Mouse (Mus musculus): ENCODE results near the gene Wasf3. TPM values are rescaled to one million over a fixed set of nuclear protein-coding genes. Genes with fewer than 3 reads are reported as not detected.
"Not testable (repeated sequence)": the region's sequence is repeated elsewhere in the genome, so short reads cannot be mapped to it uniquely, and the experiment has no call there.

The Wasf3 gene
- total and polyA plus RNA-seq, 3 experiments: 0.05 TPM; not detected in 2

DNA sequence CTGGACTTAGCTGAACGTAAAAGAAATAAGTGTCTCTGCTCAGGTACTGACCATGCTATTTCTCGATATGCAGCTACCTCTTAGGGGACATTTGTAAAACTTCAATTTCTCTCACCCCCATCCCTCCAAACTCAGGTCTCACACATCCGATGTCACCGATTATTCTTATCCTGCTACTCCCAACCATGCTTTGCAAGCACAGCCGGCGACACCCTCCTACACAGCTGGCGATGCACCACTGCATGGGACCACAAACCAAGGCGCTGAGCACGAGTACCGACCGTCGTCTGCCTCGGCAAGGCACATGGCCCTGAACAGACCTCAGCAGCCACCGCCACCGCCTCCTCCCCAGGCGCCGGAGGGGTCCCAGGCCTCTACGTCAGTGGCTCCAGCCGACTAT is 81.9 kb downstream of the Wasf3 start:
- ATAC-seq (ENCODE audit: extremely low read depth, insufficient number of reproducible peaks, low FRiP score, poor library complexity, severe bottlenecking): no peak
- no peak for DNase-seq (ENCODE audit: low spot score)
- Histone ChIP-seq H3K4me1 (ENCODE audit: insufficient read depth, low read depth, low read length) (no peaks in the 10 kb centered on the region), H3K4me3 (ENCODE audit: low read depth, low read length) (no peak overlapping the region), H3K27me3 (ENCODE audit: insufficient read depth, low read length) (no peaks in the 10 kb centered on the region), H3K36me3 (replicated peaks) (no peaks in the 10 kb centered on the region), H3K9me3 (replicated peaks) (peaks cover 34% of the 10 kb centered on the region)
- no peak for TF ChIP-seq CTCF (IDR thresholded peaks at IDR 0.05; ENCODE audit: low read depth, low read length)
- TF ChIP-seq GATA1 (IDR thresholded peaks at IDR 0.05; ENCODE audit: borderline replicate concordance, low read length): no peak

DNA sequence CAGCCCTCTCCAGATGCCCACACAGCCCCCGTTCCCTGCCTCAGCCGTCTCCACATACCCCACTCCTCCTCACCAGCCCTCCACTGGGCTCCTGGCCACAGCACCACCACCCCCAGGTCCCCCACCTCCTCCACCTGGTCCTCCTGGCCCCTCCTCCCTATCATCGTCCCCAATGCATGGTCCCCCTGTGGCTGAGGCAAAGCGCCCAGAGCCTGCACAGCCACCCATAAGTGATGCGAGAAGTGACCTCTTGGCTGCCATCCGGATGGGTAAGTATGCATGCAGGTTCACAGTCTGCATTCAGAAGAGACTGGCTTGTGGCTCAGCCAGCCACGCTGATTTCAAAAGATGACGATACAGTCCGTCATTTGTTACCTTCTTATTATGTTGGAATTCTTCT is 83.5 kb downstream of the Wasf3 start:
- TF ChIP-seq CTCF (IDR thresholded peaks at IDR 0.05; ENCODE audit: low read depth, low read length) (no peak), GATA1 (IDR thresholded peaks at IDR 0.05; ENCODE audit: borderline replicate concordance, low read length) (no peak), TAL1 (conservative IDR thresholded peaks at IDR 0.05; ENCODE audit: low read depth, low read length) (no peak), POLR2AphosphoS5 (IDR thresholded peaks at IDR 0.05; ENCODE audit: insufficient replicate concordance, low read depth, low read length) (no peak), GATA2 (IDR thresholded peaks at IDR 0.05; ENCODE audit: borderline replicate concordance, low read depth, low read length) (no peak)
- H3K36me3 ChIP-seq (replicated peaks): no peaks in the 10 kb centered on the region
- DNase-seq (ENCODE audit: low spot score): no peak
- no peaks in the 10 kb centered on the region for H3K4me1 ChIP-seq (ENCODE audit: insufficient read depth, low read depth, low read length)
- ATAC-seq (ENCODE audit: extremely low read depth, insufficient number of reproducible peaks, low FRiP score, poor library complexity, severe bottlenecking): no peak
- peaks cover 37% of the 10 kb centered on the region for H3K9me3 ChIP-seq (replicated peaks)
- no peaks in the 10 kb centered on the region for H3K27me3 ChIP-seq (ENCODE audit: insufficient read depth, low read length)
- H3K4me3 ChIP-seq (ENCODE audit: low read depth, low read length): no peak overlapping the region; the same call in 1 of the 2 replicates

DNA sequence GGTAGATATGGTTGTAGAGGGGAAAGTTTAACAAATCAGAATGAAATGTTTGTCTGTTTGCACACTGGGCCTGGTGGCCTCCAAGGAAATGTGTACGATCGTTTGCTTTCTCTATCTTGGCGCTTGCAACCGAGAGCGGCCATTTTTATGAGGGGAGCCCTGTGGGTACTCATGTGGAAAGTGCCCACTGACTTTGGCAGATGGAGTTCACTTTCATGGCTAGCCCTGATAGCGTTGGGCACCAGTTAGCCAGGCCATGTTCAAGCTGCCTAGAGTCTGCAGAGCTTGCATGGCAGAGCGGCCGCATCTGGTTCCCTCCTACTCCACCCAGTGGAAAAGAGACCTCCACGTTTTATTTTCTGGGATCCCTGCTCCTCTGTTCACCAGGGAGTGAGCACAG is 86.0 kb downstream of the Wasf3 start:
- H3K4me1 ChIP-seq (ENCODE audit: insufficient read depth, low read depth, low read length): no peaks in the 10 kb centered on the region
- H3K36me3 ChIP-seq (replicated peaks): no peaks in the 10 kb centered on the region
- ATAC-seq (ENCODE audit: extremely low read depth, insufficient number of reproducible peaks, low FRiP score, poor library complexity, severe bottlenecking): no peak
- no peak for TF ChIP-seq GATA1 (IDR thresholded peaks at IDR 0.05; ENCODE audit: borderline replicate concordance, low read length)
- TF ChIP-seq GATA2 (IDR thresholded peaks at IDR 0.05; ENCODE audit: borderline replicate concordance, low read depth, low read length): no peak
- TF ChIP-seq CTCF (IDR thresholded peaks at IDR 0.05; ENCODE audit: low read depth, low read length): no peak
- no peak for TF ChIP-seq POLR2AphosphoS5 (IDR thresholded peaks at IDR 0.05; ENCODE audit: insufficient replicate concordance, low read depth, low read length)
- no peak for TF ChIP-seq TAL1 (conservative IDR thresholded peaks at IDR 0.05; ENCODE audit: low read depth, low read length)
- no peak overlapping the region for H3K4me3 ChIP-seq (ENCODE audit: low read depth, low read length)
- DNase-seq (ENCODE audit: low spot score): no peak
- H3K27me3 ChIP-seq (ENCODE audit: insufficient read depth, low read length): no peaks in the 10 kb centered on the region
- peaks cover 30% of the 10 kb centered on the region for H3K9me3 ChIP-seq (replicated peaks)

DNA sequence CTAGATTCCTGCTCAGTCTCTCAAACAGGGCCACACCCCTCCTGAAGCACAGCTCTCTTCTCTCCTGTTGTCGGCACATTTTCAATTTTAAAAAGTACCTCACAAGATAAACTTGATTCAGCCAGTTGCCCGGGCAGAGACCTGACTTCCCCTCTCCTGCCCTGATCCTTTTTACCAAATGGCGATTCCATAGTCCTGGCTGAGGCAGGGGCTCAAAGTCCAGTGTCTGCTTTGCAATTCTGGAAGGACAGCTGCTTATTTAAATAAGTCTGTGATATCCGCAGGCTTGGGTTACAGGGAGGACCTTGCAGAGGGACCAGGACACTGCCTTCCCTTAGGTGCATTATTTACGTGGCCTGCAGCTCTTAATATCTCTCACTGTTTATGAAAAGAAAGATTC is 86.5 kb downstream of the Wasf3 start:
- DNase-seq (ENCODE audit: low spot score): no peak
- H3K36me3 ChIP-seq (replicated peaks): no peaks in the 10 kb centered on the region
- H3K4me3 ChIP-seq (ENCODE audit: low read depth, low read length): no peak overlapping the region
- peaks cover 30% of the 10 kb centered on the region for H3K9me3 ChIP-seq (replicated peaks)
- no peaks in the 10 kb centered on the region for H3K27me3 ChIP-seq (ENCODE audit: insufficient read depth, low read length)
- no peak for ATAC-seq (ENCODE audit: extremely low read depth, insufficient number of reproducible peaks, low FRiP score, poor library complexity, severe bottlenecking)
- no peak for TF ChIP-seq POLR2AphosphoS5 (IDR thresholded peaks at IDR 0.05; ENCODE audit: insufficient replicate concordance, low read depth, low read length)
- no peak for TF ChIP-seq TAL1 (conservative IDR thresholded peaks at IDR 0.05; ENCODE audit: low read depth, low read length)
- TF ChIP-seq CTCF (IDR thresholded peaks at IDR 0.05; ENCODE audit: low read depth, low read length): no peak
- TF ChIP-seq GATA2 (IDR thresholded peaks at IDR 0.05; ENCODE audit: borderline replicate concordance, low read depth, low read length): no peak
- no peak for TF ChIP-seq GATA1 (IDR thresholded peaks at IDR 0.05; ENCODE audit: borderline replicate concordance, low read length)
- no peaks in the 10 kb centered on the region for H3K4me1 ChIP-seq (ENCODE audit: insufficient read depth, low read depth, low read length)

DNA sequence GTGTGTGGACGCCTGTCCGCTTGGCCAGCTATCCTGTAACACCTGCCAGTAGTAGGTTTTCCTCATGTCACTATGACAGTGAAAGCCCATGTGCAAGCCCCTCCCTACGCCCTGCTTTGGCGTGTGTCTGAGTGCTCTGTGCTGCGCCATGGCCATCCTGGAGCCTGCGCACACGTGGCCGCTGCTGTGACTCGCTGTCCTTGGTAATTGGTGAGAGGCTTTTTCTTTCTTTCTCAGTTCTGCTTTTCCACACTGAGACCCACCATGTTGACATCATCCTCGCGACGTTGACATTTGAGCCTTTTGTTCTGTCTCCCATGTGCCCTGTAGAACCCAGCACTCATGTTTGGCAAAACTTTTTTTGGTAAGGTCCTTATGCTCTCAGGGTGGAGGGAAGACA is 87.0 kb downstream of the Wasf3 start:
- Histone ChIP-seq H3K4me1 (ENCODE audit: insufficient read depth, low read depth, low read length) (no peaks in the 10 kb centered on the region), H3K27me3 (ENCODE audit: insufficient read depth, low read length) (no peaks in the 10 kb centered on the region), H3K36me3 (replicated peaks) (no peaks in the 10 kb centered on the region), H3K9me3 (replicated peaks) (peaks cover 28% of the 10 kb centered on the region), H3K4me3 (ENCODE audit: low read depth, low read length) (no peak overlapping the region)
- no peak for ATAC-seq (ENCODE audit: extremely low read depth, insufficient number of reproducible peaks, low FRiP score, poor library complexity, severe bottlenecking)
- no peak for DNase-seq (ENCODE audit: low spot score)
- TF ChIP-seq GATA1 (IDR thresholded peaks at IDR 0.05; ENCODE audit: borderline replicate concordance, low read length) (no peak), TAL1 (conservative IDR thresholded peaks at IDR 0.05; ENCODE audit: low read depth, low read length) (no peak), POLR2AphosphoS5 (IDR thresholded peaks at IDR 0.05; ENCODE audit: insufficient replicate concordance, low read depth, low read length) (no peak), GATA2 (IDR thresholded peaks at IDR 0.05; ENCODE audit: borderline replicate concordance, low read depth, low read length) (no peak), CTCF (IDR thresholded peaks at IDR 0.05; ENCODE audit: low read depth, low read length) (no peak)

DNA sequence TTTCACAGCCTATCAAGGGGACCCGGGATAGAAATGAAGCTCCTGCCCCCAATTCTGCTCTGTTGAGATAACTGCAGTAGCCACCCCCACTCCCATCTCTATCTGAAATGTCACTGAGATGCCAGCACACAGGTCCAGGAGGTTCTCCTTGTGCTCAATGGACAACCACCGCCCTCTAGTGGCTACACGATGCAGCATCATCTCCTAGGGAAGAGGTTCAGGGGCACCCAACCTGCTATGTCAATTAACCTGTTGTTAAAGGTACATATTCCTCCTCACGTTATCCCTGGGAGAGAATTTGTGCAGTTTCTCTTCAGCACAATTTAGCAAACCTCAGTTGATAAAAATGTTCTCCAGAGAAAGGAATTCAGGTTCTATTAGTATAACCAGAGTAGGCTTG is 94.8 kb downstream of the Wasf3 start:
- DNase-seq (ENCODE audit: low spot score); H3K4me3 ChIP-seq (ENCODE audit: low read depth, low read length); H3K9me3 ChIP-seq (replicated peaks); ATAC-seq (ENCODE audit: extremely low read depth, insufficient number of reproducible peaks, low FRiP score, poor library complexity, severe bottlenecking); H3K27me3 ChIP-seq (ENCODE audit: insufficient read depth, low read length); H3K4me1 ChIP-seq (ENCODE audit: insufficient read depth, low read depth, low read length); H3K36me3 ChIP-seq (replicated peaks): not testable (repeated sequence)

DNA sequence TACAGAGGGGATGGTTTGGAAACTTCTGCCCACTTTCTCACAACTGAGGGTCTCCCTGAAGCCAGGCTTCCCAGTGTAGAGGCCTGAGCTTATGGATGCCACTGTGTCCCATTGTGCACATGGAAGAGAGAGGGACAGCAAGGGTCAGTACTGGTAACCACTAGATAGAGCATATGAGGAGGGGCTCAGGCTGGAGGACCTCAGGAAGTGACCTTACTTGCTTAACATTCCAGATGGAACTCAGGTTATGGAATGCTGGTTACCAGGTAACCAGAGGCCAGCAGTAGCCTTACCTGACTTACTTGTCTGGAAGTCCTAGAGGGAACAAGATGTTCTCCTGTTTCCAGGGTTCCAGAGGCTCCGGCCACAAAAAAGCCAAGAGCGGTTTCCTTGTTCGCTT is 96.9 kb downstream of the Wasf3 start, which contains the start of gene Gm6408:
TSS of gene Gm6408 (plus strand) at position 301 of the 400 bp plus-strand sequence.
- not testable (repeated sequence) for H3K36me3 ChIP-seq (replicated peaks); H3K9me3 ChIP-seq (replicated peaks); H3K27me3 ChIP-seq (ENCODE audit: insufficient read depth, low read length); DNase-seq (ENCODE audit: low spot score); H3K4me3 ChIP-seq (ENCODE audit: low read depth, low read length); H3K4me1 ChIP-seq (ENCODE audit: insufficient read depth, low read depth, low read length); ATAC-seq (ENCODE audit: extremely low read depth, insufficient number of reproducible peaks, low FRiP score, poor library complexity, severe bottlenecking)

DNA sequence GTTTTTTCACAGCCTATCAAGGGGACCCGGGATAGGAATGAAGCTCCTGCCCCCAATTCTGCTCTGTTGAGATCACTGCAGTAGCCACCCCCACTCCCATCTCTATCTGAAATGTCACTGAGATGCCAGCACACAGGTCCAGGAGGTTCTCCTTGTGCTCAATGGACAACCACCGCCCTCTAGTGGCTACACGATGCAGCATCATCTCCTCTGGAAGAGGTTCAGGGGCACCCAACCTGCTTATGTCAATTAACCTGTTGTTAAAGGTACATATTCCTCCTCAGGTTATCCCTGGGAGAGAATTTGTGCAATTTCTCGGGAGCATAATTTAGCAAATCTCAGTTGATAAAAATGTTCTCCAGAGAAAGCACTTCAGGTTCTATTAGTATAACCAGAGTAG is 104.2 kb downstream of the Wasf3 start:
- DNase-seq (ENCODE audit: low spot score); ATAC-seq (ENCODE audit: extremely low read depth, insufficient number of reproducible peaks, low FRiP score, poor library complexity, severe bottlenecking): not testable (repeated sequence)

DNA sequence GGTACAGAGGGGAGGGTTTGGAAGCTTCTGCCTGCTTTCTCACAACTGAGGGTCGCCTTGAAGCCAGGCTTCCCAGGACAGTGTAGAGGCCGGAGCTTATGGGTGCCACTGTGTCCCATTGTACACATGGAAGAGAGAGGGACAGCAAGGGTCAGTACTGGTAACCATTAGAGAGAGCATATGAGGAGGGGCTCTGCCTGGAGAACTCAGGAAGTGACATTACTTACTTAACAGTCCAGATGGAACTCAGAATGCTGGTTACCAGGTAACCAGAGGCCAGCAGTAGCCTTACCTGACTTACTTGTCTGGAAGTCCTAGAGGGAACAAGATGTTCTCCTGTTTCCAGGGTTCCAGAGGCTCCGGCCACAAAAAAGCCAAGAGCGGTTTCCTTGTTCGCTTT is 106.3 kb downstream of the Wasf3 start, which contains the start of gene Gm6370:
TSS of gene Gm6370 (plus strand) at position 301 of the 400 bp plus-strand sequence.
- not testable (repeated sequence) for ATAC-seq (ENCODE audit: extremely low read depth, insufficient number of reproducible peaks, low FRiP score, poor library complexity, severe bottlenecking); H3K4me1 ChIP-seq (ENCODE audit: insufficient read depth, low read depth, low read length); DNase-seq (ENCODE audit: low spot score); H3K27me3 ChIP-seq (ENCODE audit: insufficient read depth, low read length); H3K9me3 ChIP-seq (replicated peaks); H3K4me3 ChIP-seq (ENCODE audit: low read depth, low read length); H3K36me3 ChIP-seq (replicated peaks)

More for the DNA sequence above, 104.2 kb downstream of the Wasf3 start:
- H3K36me3 ChIP-seq (replicated peaks); H3K9me3 ChIP-seq (replicated peaks); H3K4me1 ChIP-seq (ENCODE audit: insufficient read depth, low read depth, low read length); H3K27me3 ChIP-seq (ENCODE audit: insufficient read depth, low read length); H3K4me3 ChIP-seq (ENCODE audit: low read depth, low read length): not testable (repeated sequence)

DNA sequence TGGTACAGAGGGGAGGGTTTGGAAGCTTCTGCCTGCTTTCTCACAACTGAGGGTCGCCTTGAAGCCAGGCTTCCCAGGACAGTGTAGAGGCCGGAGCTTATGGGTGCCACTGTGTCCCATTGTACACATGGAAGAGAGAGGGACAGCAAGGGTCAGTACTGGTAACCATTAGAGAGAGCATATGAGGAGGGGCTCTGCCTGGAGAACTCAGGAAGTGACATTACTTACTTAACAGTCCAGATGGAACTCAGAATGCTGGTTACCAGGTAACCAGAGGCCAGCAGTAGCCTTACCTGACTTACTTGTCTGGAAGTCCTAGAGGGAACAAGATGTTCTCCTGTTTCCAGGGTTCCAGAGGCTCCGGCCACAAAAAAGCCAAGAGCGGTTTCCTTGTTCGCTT is 117.3 kb downstream of the Wasf3 start, which contains the start of gene 4930449I24Rik:
TSS of gene 4930449I24Rik (plus strand) at position 301 of the 400 bp plus-strand sequence.
- not testable (repeated sequence) for ATAC-seq (ENCODE audit: extremely low read depth, insufficient number of reproducible peaks, low FRiP score, poor library complexity, severe bottlenecking); H3K27me3 ChIP-seq (ENCODE audit: insufficient read depth, low read length); H3K4me3 ChIP-seq (ENCODE audit: low read depth, low read length); H3K9me3 ChIP-seq (replicated peaks); H3K4me1 ChIP-seq (ENCODE audit: insufficient read depth, low read depth, low read length); DNase-seq (ENCODE audit: low spot score); H3K36me3 ChIP-seq (replicated peaks)

Measured in G1E (cell line).